Mouse (Mus musculus) lung, embryonic 16.5 days (tissue): Measurements from ENCODE around the gene Grin3b. TPM values are rescaled to one million over a fixed set of nuclear protein-coding genes. Genes with fewer than 3 reads are reported as not detected.
A peak's percentile ranks its signal among the peaks of the same experiment; 100 is the strongest.

Experiments used
- ATAC-seq: fragments of 200-750 bp; cut with Nextera tagmentation; 2 replicates; pipeline ENCODE4 v1.8.0; 2017; ENCODE audit warnings: low read depth, mild to moderate bottlenecking, moderate library complexity
- H3K27ac ChIP-seq: fragments of 300-500 bp; sonication (generic); 2 replicates; pipeline ENCODE4 v1.5.1; 2014; ENCODE audit warnings: mild to moderate bottlenecking, control low read depth, low read length
- H3K27me3 ChIP-seq: fragments of 300-500 bp; sonication (generic); 2 replicates; pipeline ENCODE4 v1.6.1; 2014; ENCODE audit warnings: low read depth, low read length, mixed read lengths; ENCODE audit not compliant: control insufficient read depth, insufficient read depth
- H3K36me3 ChIP-seq: fragments of 300-500 bp; sonication (generic); 2 replicates; pipeline ENCODE4 v1.6.1; 2014; ENCODE audit warnings: low read length; ENCODE audit not compliant: control insufficient read depth, insufficient read depth
- H3K4me1 ChIP-seq: fragments of 300-500 bp; sonication (generic); replicated peaks from 2 replicates; pipeline ENCODE4 v1.6.1; 2014; ENCODE audit warnings: low read length, mixed read lengths; ENCODE audit not compliant: control insufficient read depth, insufficient read depth
- H3K4me2 ChIP-seq: fragments of 300-500 bp; sonication (generic); 2 replicates; pipeline ENCODE4 v1.6.1; 2014; ENCODE audit warnings: low read depth, low read length, control low read depth
- H3K4me3 ChIP-seq: fragments of 300-500 bp; sonication (generic); 2 replicates; pipeline ENCODE4 v1.5.1; 2014; ENCODE audit warnings: mild to moderate bottlenecking, low read length, control low read depth
- H3K9ac ChIP-seq: fragments of 300-500 bp; sonication (generic); 2 replicates; pipeline ENCODE4 v1.6.1; 2014; ENCODE audit warnings: low read length, control low read depth
- H3K9me3 ChIP-seq: fragments of 300-500 bp; sonication (generic); 2 replicates; pipeline ENCODE4 v1.6.1; 2016; ENCODE audit warnings: low read length; ENCODE audit not compliant: control insufficient read depth
- WGBS: fragments of 180-500 bp; shearing (Covaris S2); extraction: QIAGEN DNeasy Blood & Tissue Kit; methylation state at CpG from one replicate; pipeline ENCODE4 v1.1.7; 2014; 5-methylcytosine and 5-hydroxymethylcytosine counted together
- polyA plus RNA-seq: library from polyadenylated mRNA; unstranded; fragments of >200 nt; fragmentation: Nextera tagmentation; extraction: Ambion mirVana; gene quantifications from 2 replicates; pipeline ENCODE4 v1.2.1, GENCODE M21; 2015

Gene Grin3b
- polyA plus RNA-seq, 1 experiment from 2014 or later: 0.25 TPM

GRCm38 (mm10) chr10:79983670-79984069 is 13.2 kb downstream of the Grin3b start:
- Histone ChIP-seq H3K4me1 (peaks cover 38% of the 10 kb centered on the region), H3K27me3 (no peaks in the 10 kb centered on the region), H3K9me3 (no peaks in the 10 kb centered on the region), H3K4me2 (peak overlapping the region; percentile 95), H3K36me3 (peaks cover 7% of the 10 kb centered on the region), H3K9ac (peak overlapping the region; percentile 96), H3K4me3 (peak overlapping the region; percentile 80), H3K27ac (peak overlapping the region; percentile 98)
- ATAC-seq: no peak
- 0% methylated on average over 20 of the region's 21 CpGs for WGBS

- peak within 1 kb of the TSS; percentile 98 for H3K27ac ChIP-seq
- peak within 1 kb of the TSS; percentile 80 for H3K4me3 ChIP-seq
- peak within 1 kb of the TSS; percentile 96 for H3K9ac ChIP-seq
- peaks cover 40% of the 10 kb centered on the region for H3K4me1 ChIP-seq
- peak; percentile 65 for ATAC-seq
- no peaks in the 10 kb centered on the region for H3K9me3 ChIP-seq
- 0 out of 2 replicates have a peak, but pooled peaks cover 2% of the 10 kb centered on the region for H3K36me3 ChIP-seq
- H3K4me2 ChIP-seq: peak within 1 kb of the TSS; percentile 95
- under 1% methylated on average over 45 of the region's 49 CpGs for WGBS
- H3K27me3 ChIP-seq: no peaks in the 10 kb centered on the region
These were observed 13.8 kb downstream of the Grin3b start, which contains the start of gene Tmem259 for GRCm38 (mm10) chr10:79984195-79984816. Gene Tmem259 (minus strand): TSS chr10:79984330.

- ATAC-seq: peak; percentile 91
- Histone ChIP-seq H3K9me3 (no peaks in the 10 kb centered on the region), H3K27me3 (no peaks in the 10 kb centered on the region), H3K4me2 (peak overlapping the region; percentile 95), H3K9ac (peak overlapping the region; percentile 96), H3K36me3 (0 out of 2 replicates have a peak, but pooled peaks cover 2% of the 10 kb centered on the region), H3K4me3 (peak overlapping the region; percentile 80), H3K27ac (peak overlapping the region; percentile 98), H3K4me1 (peaks cover 46% of the 10 kb centered on the region)
- WGBS: 0% methylated on average over 22 of the region's 22 CpGs
These were observed 14.4 kb downstream of the Grin3b start for GRCm38 (mm10) chr10:79984871-79985270.

GRCm38 (mm10) chr10:79985334-79986231 is 15.1 kb downstream of the Grin3b start:
- H3K36me3 ChIP-seq: no peaks in the 10 kb centered on the region
- peak overlapping the region; percentile 98 for H3K27ac ChIP-seq
- no peak for ATAC-seq
- peak overlapping the region; percentile 80 for H3K4me3 ChIP-seq
- peak overlapping the region; percentile 95 for H3K4me2 ChIP-seq
- H3K27me3 ChIP-seq: no peaks in the 10 kb centered on the region
- WGBS: 2% methylated on average over 35 of the region's 35 CpGs
- no peaks in the 10 kb centered on the region for H3K9me3 ChIP-seq
- H3K4me1 ChIP-seq: peaks cover 47% of the 10 kb centered on the region
- H3K9ac ChIP-seq: peak overlapping the region; percentile 96

- peak overlapping the region; percentile 95 for H3K4me2 ChIP-seq
- peak overlapping the region; percentile 80 for H3K4me3 ChIP-seq
- peaks cover 55% of the 10 kb centered on the region for H3K4me1 ChIP-seq
- H3K27ac ChIP-seq: peak overlapping the region; percentile 98
- no peak for ATAC-seq
- 17% methylated on average over 6 of the region's 6 CpGs for WGBS
- H3K9me3 ChIP-seq: no peaks in the 10 kb centered on the region; the same call in none of the 2 replicates
- H3K36me3 ChIP-seq: peaks cover 7% of the 10 kb centered on the region
- no peaks in the 10 kb centered on the region for H3K27me3 ChIP-seq
- peak overlapping the region; percentile 96 for H3K9ac ChIP-seq
These were observed 15.8 kb downstream of the Grin3b start for GRCm38 (mm10) chr10:79986232-79986878.

- H3K4me2 ChIP-seq: peak overlapping the region; percentile 95
- H3K4me3 ChIP-seq: peak overlapping the region; percentile 10; the same call in 1 of the 2 replicates
- peaks cover 55% of the 10 kb centered on the region for H3K4me1 ChIP-seq
- ATAC-seq: peak; percentile 11; the same call in 1 of the 2 replicates
- peak overlapping the region; percentile 38 for H3K9ac ChIP-seq
- peaks cover 4% of the 10 kb centered on the region for H3K9me3 ChIP-seq
- WGBS: 2% methylated on average over 11 of the region's 11 CpGs
- peak overlapping the region; percentile 98 for H3K27ac ChIP-seq
- H3K36me3 ChIP-seq: peaks cover 13% of the 10 kb centered on the region
- no peaks in the 10 kb centered on the region for H3K27me3 ChIP-seq
These were observed 16.4 kb downstream of the Grin3b start for GRCm38 (mm10) chr10:79986963-79987362.

GRCm38 (mm10) chr10:79987771-79988505 is 17.4 kb downstream of the Grin3b start:
- H3K4me3 ChIP-seq: peak overlapping the region; percentile 90
- H3K9me3 ChIP-seq: peaks cover 4% of the 10 kb centered on the region
- ATAC-seq: no peak
- H3K4me1 ChIP-seq: peaks cover 47% of the 10 kb centered on the region
- H3K9ac ChIP-seq: peak overlapping the region; percentile 93
- peak overlapping the region; percentile 98 for H3K27ac ChIP-seq
- WGBS: 6% methylated on average over 27 of the region's 27 CpGs
- H3K36me3 ChIP-seq: peaks cover 22% of the 10 kb centered on the region
- no peaks in the 10 kb centered on the region for H3K27me3 ChIP-seq
- H3K4me2 ChIP-seq: peak overlapping the region; percentile 67

- peaks cover 4% of the 10 kb centered on the region for H3K9me3 ChIP-seq
- H3K4me3 ChIP-seq: peak within 1 kb of the TSS; percentile 90
- peak within 1 kb of the TSS; percentile 67 for H3K4me2 ChIP-seq
- peak within 1 kb of the TSS; percentile 98 for H3K27ac ChIP-seq
- H3K27me3 ChIP-seq: no peaks in the 10 kb centered on the region
- H3K4me1 ChIP-seq: peaks cover 41% of the 10 kb centered on the region
- WGBS: under 1% methylated on average over 59 of the region's 59 CpGs
- peak; percentile 27 for ATAC-seq
- H3K36me3 ChIP-seq: peaks cover 30% of the 10 kb centered on the region
- H3K9ac ChIP-seq: peak within 1 kb of the TSS; percentile 93
These were observed 18.2 kb downstream of the Grin3b start, which contains the start of gene Cnn2 for GRCm38 (mm10) chr10:79988506-79989271. Gene Cnn2 (plus strand): TSS chr10:79988584.
